Mouse (Mus musculus) CD4-positive, CD25-positive, alpha-beta regulatory T cell, adult 2 months (primary cell): ENCODE measurements around the gene Tceal9.

Experiments used
- DNase-seq: peaks from one replicate; pipeline ENCODE4 v3.0.0-alpha.2; 2012; ENCODE audit warnings: low read depth, low spot score

Gene Tceal9

DNA sequence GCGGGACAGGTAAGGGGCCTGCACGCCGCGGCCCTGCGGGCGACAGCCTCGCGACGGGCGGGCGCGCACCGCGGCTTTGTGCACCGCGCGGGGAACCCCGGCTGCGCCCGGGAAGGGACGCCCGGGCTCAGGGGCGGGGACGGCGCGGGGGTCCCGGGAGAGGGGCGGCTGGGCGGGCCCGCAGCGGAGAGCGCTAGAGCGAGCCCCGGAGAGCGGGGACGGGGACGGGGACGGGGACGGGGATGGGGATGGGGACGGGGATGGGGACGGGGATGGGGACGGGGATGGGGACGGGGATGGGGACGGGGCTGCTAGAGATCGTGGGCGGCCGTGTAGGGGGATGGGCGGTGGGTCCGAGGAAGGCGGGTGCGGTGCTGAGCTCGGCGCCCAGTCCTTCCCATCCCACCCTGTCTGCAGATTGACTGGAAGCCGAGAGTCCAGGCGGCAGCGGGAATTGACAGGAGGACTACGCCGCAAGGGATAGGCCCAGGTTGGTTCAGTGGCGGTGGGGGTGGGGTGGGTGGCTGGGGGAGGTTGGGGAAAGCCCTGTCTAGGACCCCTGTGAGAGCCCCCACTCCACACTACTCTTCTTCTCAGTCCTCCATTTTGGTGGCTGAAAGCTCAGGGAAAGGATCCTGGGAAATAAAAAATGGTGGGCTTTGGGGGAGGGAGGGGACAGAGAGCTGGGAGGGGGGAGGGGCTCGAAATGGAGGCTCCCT is 25.7 kb downstream of the Tceal9 start:
- DNase-seq = peak; percentile 28

DNA sequence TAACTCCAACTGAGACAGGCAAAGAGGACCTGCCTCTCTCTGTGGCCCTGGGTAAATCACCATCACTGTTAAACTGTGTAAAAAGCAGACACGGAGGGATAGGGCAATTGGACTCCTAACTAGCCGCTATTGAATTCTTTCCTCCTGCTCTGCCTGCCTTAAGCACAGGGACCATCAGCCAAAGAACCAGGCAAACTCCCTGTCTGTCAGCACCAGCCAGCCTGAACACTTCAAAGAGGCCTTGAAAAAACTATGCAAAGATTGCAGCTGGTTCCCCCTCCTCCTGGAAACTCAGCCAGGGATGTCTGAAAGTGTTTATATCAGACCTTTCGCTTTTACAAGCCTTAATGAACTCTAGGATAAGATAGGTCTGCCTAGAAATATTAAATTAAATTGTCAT is 29.7 kb downstream of the Tceal9 start:
- no peak for DNase-seq

GRCm38 (mm10) chrX:136275386-136275785 is 30.5 kb downstream of the Tceal9 start:
- DNase-seq = no peak

DNA sequence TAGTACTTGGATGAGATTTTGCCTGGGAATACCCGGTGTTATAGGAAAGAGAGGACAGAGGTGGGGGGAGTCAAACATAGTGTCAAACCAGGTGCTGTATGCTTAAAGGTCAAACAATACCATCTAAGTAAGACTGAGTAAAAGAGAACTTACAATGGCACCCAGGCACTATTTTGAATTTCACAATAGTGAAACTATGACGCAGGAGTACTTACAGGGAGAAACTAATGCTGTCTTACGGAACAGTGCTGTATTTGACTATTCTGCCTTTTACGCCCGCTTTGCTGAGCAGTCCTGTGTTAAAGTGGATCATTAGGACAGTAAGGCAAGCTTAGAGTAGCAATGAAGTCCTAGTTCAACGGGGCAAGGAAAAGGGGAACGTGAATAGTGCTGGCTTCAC is 32.7 kb downstream of the Tceal9 start:
- no peak for DNase-seq

DNA sequence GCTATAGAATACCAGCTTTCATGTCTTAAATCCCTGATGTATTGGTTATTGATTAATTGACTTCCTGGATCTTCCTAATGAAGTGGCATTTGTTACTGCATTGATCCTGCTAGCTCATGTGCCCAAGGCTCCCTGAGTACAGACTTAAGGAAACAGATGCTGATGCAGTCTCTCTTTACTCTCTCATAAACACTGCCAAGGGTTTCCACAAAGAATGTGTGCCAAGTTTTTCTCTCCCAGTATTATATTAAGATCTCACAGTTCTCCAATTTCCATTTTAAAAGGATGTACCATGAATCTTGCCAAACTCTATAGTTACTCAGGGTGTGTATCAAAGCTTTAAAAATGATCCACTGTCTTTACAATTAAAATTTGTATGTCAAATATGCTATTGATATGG is 33.5 kb downstream of the Tceal9 start:
- no peak for DNase-seq

GRCm38 (mm10) chrX:136279410-136279809 is 34.5 kb downstream of the Tceal9 start:
- no peak for DNase-seq

GRCm38 (mm10) chrX:136290817-136291281 is 46.0 kb downstream of the Tceal9 start:
- DNase-seq = peak; percentile 44
